Mouse (Mus musculus) liver, embryonic 12.5 days (tissue): ENCODE data around the gene Fzr1. TPM values are rescaled to one million over a fixed set of nuclear protein-coding genes. Genes with fewer than 3 reads are reported as not detected.

Source experiments
- ATAC-seq: fragments of 200-750 bp; cut with Nextera tagmentation; 2 replicates; pipeline ENCODE4 v1.8.0; 2017; ENCODE audit warnings: moderate number of reproducible peaks, mild to moderate bottlenecking, moderate library complexity
- H3K27ac ChIP-seq: fragments of 300-500 bp; sonication (generic); 2 replicates; pipeline ENCODE4 v1.5.1; 2016; ENCODE audit warnings: mild to moderate bottlenecking
- H3K27me3 ChIP-seq: fragments of 300-500 bp; sonication (generic); replicated peaks from 2 replicates; pipeline ENCODE4 v1.6.1; 2016; ENCODE audit warnings: mild to moderate bottlenecking, moderate library complexity
- H3K36me3 ChIP-seq: fragments of 300-500 bp; sonication (generic); 2 replicates; pipeline ENCODE4 v1.6.1; 2016; ENCODE audit warnings: mild to moderate bottlenecking, moderate library complexity
- H3K4me1 ChIP-seq: fragments of 300-500 bp; sonication (generic); 2 replicates; pipeline ENCODE4 v1.6.1; 2016
- H3K4me2 ChIP-seq: fragments of 300-500 bp; sonication (generic); 2 replicates; pipeline ENCODE4 v1.6.1; 2016; ENCODE audit warnings: mild to moderate bottlenecking, moderate library complexity
- H3K4me3 ChIP-seq: fragments of 300-500 bp; sonication (generic); 2 replicates; pipeline ENCODE4 v1.5.1; 2016; ENCODE audit warnings: mild to moderate bottlenecking, moderate library complexity
- H3K9ac ChIP-seq: fragments of 300-500 bp; sonication (generic); 2 replicates; pipeline ENCODE4 v1.6.1; 2016; ENCODE audit warnings: mild to moderate bottlenecking, moderate library complexity
- H3K9me3 ChIP-seq: fragments of 300-500 bp; sonication (generic); replicated peaks from 2 replicates; pipeline ENCODE4 v1.6.1; 2016; ENCODE audit warnings: mild to moderate bottlenecking, moderate library complexity
- WGBS: fragments of 180-500 bp; shearing (Covaris S2); methylation state at CpG from one replicate; pipeline ENCODE4 v1.1.7; 2016; ENCODE audit not compliant: insufficient replicate concordance; 5-methylcytosine and 5-hydroxymethylcytosine counted together
- polyA plus RNA-seq: library from polyadenylated mRNA; unstranded; fragments of >200 nt; fragmentation: Nextera tagmentation; extraction: Ambion mirVana; gene quantifications from 2 replicates; pipeline ENCODE4 v1.2.1, GENCODE M21; 2016

Gene Fzr1
- polyA plus RNA-seq, 1 experiment from 2014 or later, result 93.8 TPM

- H3K36me3 ChIP-seq, result peaks cover 8% of the 10 kb centered on the region
- H3K9me3 ChIP-seq, result no peaks in the 10 kb centered on the region
- no peak within 1 kb of the TSS for H3K27ac ChIP-seq
- peak within 1 kb of the TSS; percentile 57 for H3K4me3 ChIP-seq
- peaks cover 64% of the 10 kb centered on the region for H3K27me3 ChIP-seq
- H3K9ac ChIP-seq, result peak within 1 kb of the TSS; percentile 63
- peaks cover 54% of the 10 kb centered on the region for H3K4me1 ChIP-seq
- no peak for ATAC-seq
- 7% methylated on average over 38 of the region's 67 CpGs for WGBS
- peak within 1 kb of the TSS; percentile 78 for H3K4me2 ChIP-seq
Measured at GRCm38 (mm10) chr10:81342686-81343505, 35.4 kb downstream of the Fzr1 start, which contains the start of gene Gipc3. Gipc3 (minus strand) TSS chr10:81343266.

- no peak for ATAC-seq
- 30% methylated on average over 16 of the region's 16 CpGs for WGBS
- no peak overlapping the region for H3K27ac ChIP-seq
- no peaks in the 10 kb centered on the region for H3K36me3 ChIP-seq
- peaks cover 78% of the 10 kb centered on the region for H3K27me3 ChIP-seq
- H3K4me1 ChIP-seq, result peaks cover 40% of the 10 kb centered on the region
- no peak overlapping the region for H3K4me3 ChIP-seq
- no peaks in the 10 kb centered on the region for H3K9me3 ChIP-seq
- H3K4me2 ChIP-seq, result no peak overlapping the region
- no peak overlapping the region for H3K9ac ChIP-seq
Measured at GRCm38 (mm10) chr10:81341333-81341949, 36.9 kb downstream of the Fzr1 start.

- no peak overlapping the region for H3K27ac ChIP-seq
- whole genome bisulfite sequencing, result 37% methylated on average over 17 of the region's 17 CpGs
- no peaks in the 10 kb centered on the region for H3K9me3 ChIP-seq
- peaks cover 38% of the 10 kb centered on the region for H3K4me1 ChIP-seq
- 0 out of 2 replicates have a peak overlapping the region, but pooled peaks have one; percentile 10 for H3K4me2 ChIP-seq
- H3K36me3 ChIP-seq, result no peaks in the 10 kb centered on the region
- no peak overlapping the region for H3K9ac ChIP-seq
- ATAC-seq, result peak; percentile 64; the same call in 1 of the 2 replicates
- no peak overlapping the region for H3K4me3 ChIP-seq
- peaks cover 77% of the 10 kb centered on the region for H3K27me3 ChIP-seq
Measured at GRCm38 (mm10) chr10:81340551-81341332, 37.6 kb downstream of the Fzr1 start.

GRCm38 (mm10) chr10:81336558-81336957, 41.8 kb downstream of the Fzr1 start:
- Histone ChIP-seq H3K4me2 (no peak overlapping the region), H3K4me3 (no peak overlapping the region), H3K27ac (no peak overlapping the region; the same call in 1 of the 2 replicates), H3K9ac (no peak overlapping the region), H3K36me3 (peaks cover 5% of the 10 kb centered on the region; the same call in 1 of the 2 replicates), H3K4me1 (peaks cover 44% of the 10 kb centered on the region), H3K9me3 (no peaks in the 10 kb centered on the region), H3K27me3 (peaks cover 73% of the 10 kb centered on the region)
- 81% methylated on average over 4 of the region's 4 CpGs for WGBS
- no peak for ATAC-seq

- H3K27ac ChIP-seq, result peak overlapping the region; percentile 37
- peaks cover 38% of the 10 kb centered on the region for H3K4me1 ChIP-seq
Measured at GRCm38 (mm10) chr10:81335393-81336340, 42.6 kb downstream of the Fzr1 start.

GRCm38 (mm10) chr10:81334324-81334723, 44.0 kb downstream of the Fzr1 start:
- H3K4me3 ChIP-seq, result no peak overlapping the region
- H3K9me3 ChIP-seq, result no peaks in the 10 kb centered on the region
- no peak overlapping the region for H3K27ac ChIP-seq
- H3K4me2 ChIP-seq, result no peak overlapping the region
- WGBS, result 71% methylated on average over 11 of the region's 11 CpGs
- peaks cover 5% of the 10 kb centered on the region; the same call in 1 of the 2 replicates for H3K36me3 ChIP-seq
- peaks cover 44% of the 10 kb centered on the region for H3K4me1 ChIP-seq
- H3K27me3 ChIP-seq, result peaks cover 79% of the 10 kb centered on the region
- ATAC-seq, result no peak
- H3K9ac ChIP-seq, result no peak overlapping the region

More at GRCm38 (mm10) chr10:81335393-81336340, 42.6 kb downstream of the Fzr1 start:
- H3K36me3 ChIP-seq, result peaks cover 5% of the 10 kb centered on the region; the same call in 1 of the 2 replicates
- H3K4me3 ChIP-seq, result no peak overlapping the region
- H3K9ac ChIP-seq, result no peak overlapping the region
- ATAC-seq, result no peak
- no peaks in the 10 kb centered on the region for H3K9me3 ChIP-seq
- H3K4me2 ChIP-seq, result no peak overlapping the region
- peaks cover 72% of the 10 kb centered on the region for H3K27me3 ChIP-seq
- 59% methylated on average over 17 of the region's 19 CpGs for WGBS

GRCm38 (mm10) chr10:81332277-81332676, 46.0 kb downstream of the Fzr1 start:
- 29% methylated on average over 29 of the region's 29 CpGs for WGBS
- Histone ChIP-seq H3K9ac (no peak overlapping the region), H3K27ac (no peak overlapping the region), H3K4me3 (no peak overlapping the region), H3K4me2 (peak overlapping the region; percentile 21), H3K9me3 (no peaks in the 10 kb centered on the region), H3K27me3 (peaks cover 63% of the 10 kb centered on the region), H3K36me3 (peaks cover 6% of the 10 kb centered on the region), H3K4me1 (peaks cover 64% of the 10 kb centered on the region)
- no peak for ATAC-seq

GRCm38 (mm10) chr10:81330007-81330406, 48.3 kb downstream of the Fzr1 start:
- WGBS, result 55% methylated on average over 4 of the region's 4 CpGs
- Histone ChIP-seq H3K4me1 (peaks cover 69% of the 10 kb centered on the region), H3K27ac (peak overlapping the region; percentile 68), H3K4me3 (no peak overlapping the region), H3K27me3 (peaks cover 43% of the 10 kb centered on the region), H3K9ac (no peak overlapping the region), H3K36me3 (peaks cover 29% of the 10 kb centered on the region), H3K9me3 (no peaks in the 10 kb centered on the region), H3K4me2 (peak overlapping the region; percentile 2; the same call in 1 of the 2 replicates)
- ATAC-seq, result no peak

- Histone ChIP-seq H3K4me2 (peak overlapping the region; percentile 35), H3K4me3 (0 out of 2 replicates have a peak overlapping the region, but pooled peaks have one; percentile 19), H3K27me3 (peaks cover 37% of the 10 kb centered on the region), H3K9ac (no peak overlapping the region; the same call in 1 of the 2 replicates), H3K4me1 (peaks cover 64% of the 10 kb centered on the region), H3K36me3 (peaks cover 35% of the 10 kb centered on the region), H3K27ac (peak overlapping the region; percentile 68), H3K9me3 (no peaks in the 10 kb centered on the region)
- 68% methylated on average over 10 of the region's 10 CpGs for WGBS
- ATAC-seq, result no peak
Measured at GRCm38 (mm10) chr10:81329194-81329975, 48.9 kb downstream of the Fzr1 start.

- peaks cover 28% of the 10 kb centered on the region for H3K27me3 ChIP-seq
- H3K36me3 ChIP-seq, result peaks cover 44% of the 10 kb centered on the region
- H3K9ac ChIP-seq, result peak within 1 kb of the TSS; percentile 23; the same call in 1 of the 2 replicates
- H3K9me3 ChIP-seq, result no peaks in the 10 kb centered on the region
- peak; percentile 45 for ATAC-seq
- H3K4me1 ChIP-seq, result peaks cover 64% of the 10 kb centered on the region
- peak within 1 kb of the TSS; percentile 19 for H3K4me3 ChIP-seq
- WGBS, result 11% methylated on average over 10 of the region's 10 CpGs
- H3K27ac ChIP-seq, result peak within 1 kb of the TSS; percentile 68
- H3K4me2 ChIP-seq, result peak within 1 kb of the TSS; percentile 35
Measured at GRCm38 (mm10) chr10:81328386-81328785, 49.9 kb downstream of the Fzr1 start, which contains the start of gene Tbxa2r. Tbxa2r (plus strand) TSS chr10:81328731.
